Mouse (Mus musculus) kidney, postnatal 36 days (tissue): ENCODE measurements at regions not wholly inside any gene's neighbourhood (a gene's known extent, or its start where the extent isn't known, plus 50 kb on each side); places are given as distances from the start of the nearest gene placed in this dataset.
"Not testable (repeated sequence)": the region's sequence is repeated elsewhere in the genome, so short reads cannot be mapped to it uniquely, and the experiment has no call there.

Source experiments
- DNase-seq, 2 experiments: peaks; one replicate each; pipeline ENCODE4 v3.0.0; 2021 to 2022; ENCODE audit warnings: mixed read lengths in 2 of 2

DNA sequence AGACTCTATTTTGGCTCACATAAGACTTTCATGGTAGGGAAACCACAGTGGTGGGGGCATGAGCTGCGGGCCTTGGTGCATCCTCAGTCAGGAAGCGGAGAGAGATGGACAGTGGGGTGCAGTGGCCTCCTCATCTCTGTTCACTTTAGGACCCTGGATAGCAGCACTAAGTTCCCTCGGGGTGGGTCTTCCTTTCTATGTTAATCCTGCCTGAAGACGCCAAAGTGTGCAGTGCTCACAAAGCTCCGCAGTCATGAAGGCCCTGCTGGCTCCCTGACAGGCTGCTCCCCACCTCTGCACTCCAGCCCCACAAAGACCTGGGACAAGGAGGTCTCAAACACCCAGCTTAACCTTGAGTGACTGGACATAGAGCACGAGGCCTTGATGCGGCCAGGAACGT lies 56.8 kb downstream of the Sox1 start:
- DNase-seq, result no peak

DNA sequence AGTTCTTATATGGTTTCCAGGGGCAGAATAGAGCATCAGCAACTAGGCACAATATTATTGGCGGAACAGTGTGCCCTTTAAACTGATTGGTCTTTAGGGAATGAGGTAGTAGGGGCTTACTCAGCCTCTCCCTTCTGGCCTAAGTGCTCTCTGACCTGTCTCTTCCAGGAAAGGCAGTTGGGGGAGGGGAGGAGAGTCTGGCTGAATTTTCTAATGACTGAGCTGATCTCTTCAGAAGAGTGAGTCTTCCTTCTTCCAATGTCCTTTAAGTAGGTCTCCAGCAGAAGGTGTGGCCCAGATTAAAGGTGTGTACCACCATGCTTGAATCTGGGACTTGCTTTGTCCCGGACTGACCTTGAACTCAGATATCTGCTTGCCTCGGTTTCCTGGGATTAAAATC lies 60.3 kb downstream of the Sox1 start:
- DNase-seq, result not testable (repeated sequence)

DNA sequence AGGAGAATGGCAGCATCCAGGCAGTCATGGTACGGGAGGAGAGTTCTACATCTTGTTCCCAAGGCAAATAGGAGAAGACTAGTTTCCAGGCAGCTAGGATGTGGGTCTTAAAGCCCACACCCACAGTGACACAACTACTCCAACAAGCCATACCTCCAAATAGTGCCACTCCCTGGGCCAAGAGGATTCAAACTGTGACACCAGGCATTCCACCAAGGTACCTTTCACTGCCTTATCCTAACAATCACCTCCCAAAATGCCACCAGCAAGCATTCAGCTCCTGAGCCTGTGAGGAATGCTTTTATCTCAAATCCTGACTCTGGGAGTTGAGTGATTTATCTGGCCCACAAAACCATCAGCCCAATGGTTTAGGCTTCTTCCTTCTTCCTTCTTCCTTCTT lies 61.2 kb downstream of the Sox1 start:
- no peak for DNase-seq

DNA sequence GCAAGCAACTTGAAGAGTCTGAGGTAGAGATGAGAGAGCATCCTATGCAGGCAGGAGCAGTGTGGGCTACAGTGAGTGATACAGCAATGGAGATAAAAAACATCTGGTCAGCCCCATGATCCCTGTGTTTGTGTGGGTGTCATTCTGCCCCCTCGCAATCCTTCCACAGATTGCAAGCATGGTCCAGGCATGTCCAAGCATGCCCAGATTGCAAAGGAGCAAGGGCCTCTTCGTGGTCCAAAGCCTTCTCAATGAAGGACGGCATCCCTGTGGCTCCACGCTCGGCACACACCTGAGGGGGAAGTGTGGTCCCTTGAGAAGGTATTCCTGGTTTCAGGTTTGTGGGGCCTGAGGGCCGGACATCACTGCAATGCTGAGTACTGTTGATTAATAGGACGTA lies 61.9 kb downstream of the Sox1 start:
- DNase-seq, result no peak

DNA sequence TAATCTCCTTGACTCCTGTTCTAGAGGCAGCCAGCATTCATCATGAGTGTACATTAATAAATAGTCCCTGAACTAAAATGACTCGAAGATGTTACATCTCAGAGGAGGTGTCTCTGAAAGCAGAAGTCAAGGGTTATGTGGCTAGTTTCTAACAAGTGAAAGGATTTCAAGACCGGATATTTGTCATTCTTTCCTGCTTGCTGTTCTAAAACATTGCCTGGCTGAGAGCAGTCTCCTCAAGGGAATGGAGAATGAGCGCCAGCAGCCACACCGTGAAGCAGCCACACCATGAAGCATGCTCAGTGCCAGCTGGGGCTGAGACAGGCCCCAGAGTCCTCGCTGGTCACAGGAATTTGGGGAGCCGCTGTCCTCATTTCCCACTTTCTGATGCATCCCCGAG lies 71.8 kb downstream of the Sox1 start:
- no peak for DNase-seq

DNA sequence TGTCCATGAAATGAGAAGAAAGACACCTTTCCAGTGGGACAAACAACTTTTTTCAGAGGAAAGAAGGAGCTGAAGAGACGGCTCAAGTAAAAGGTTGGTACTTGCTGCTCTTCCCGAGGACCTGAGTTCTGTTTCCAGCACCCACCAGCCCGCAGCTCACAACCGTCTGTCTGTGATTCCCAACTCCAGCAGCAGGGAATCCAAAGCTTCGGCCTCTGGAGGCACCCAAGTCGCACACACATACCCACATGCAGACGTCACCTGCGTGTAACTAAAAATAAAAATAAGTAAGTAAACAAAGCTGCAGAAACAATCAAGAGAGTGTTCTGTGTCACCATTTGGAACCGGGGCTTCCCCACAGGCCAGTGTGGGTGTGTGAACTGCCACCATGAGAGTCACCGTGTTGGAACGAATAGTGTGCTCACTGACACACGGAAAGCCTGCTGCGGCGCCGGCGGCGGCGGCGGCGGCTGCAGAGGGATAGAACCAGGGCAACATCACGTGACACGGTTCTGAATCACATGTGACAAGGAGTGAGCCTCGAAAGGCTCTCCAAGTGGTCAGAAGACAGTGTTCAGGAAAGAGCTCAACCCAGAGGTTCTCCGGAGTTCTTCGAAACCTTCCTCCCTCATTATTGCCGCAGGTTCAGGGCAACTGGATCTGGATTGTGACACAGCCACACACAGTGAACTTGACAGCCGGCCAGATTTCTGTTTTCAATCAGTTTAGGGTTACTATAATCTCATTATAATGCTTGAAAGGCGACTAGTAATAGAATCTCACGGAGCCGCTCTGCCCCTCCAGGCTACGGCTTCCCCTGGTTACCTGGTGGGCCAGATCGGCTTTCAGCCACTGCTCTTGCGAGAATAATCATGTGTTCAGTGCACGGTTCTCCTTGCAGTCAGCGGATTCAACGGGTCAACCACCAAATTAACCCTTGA lies 72.6 kb downstream of the Sox1 start:
- DNase-seq, result peak; percentile 10 to 12

DNA sequence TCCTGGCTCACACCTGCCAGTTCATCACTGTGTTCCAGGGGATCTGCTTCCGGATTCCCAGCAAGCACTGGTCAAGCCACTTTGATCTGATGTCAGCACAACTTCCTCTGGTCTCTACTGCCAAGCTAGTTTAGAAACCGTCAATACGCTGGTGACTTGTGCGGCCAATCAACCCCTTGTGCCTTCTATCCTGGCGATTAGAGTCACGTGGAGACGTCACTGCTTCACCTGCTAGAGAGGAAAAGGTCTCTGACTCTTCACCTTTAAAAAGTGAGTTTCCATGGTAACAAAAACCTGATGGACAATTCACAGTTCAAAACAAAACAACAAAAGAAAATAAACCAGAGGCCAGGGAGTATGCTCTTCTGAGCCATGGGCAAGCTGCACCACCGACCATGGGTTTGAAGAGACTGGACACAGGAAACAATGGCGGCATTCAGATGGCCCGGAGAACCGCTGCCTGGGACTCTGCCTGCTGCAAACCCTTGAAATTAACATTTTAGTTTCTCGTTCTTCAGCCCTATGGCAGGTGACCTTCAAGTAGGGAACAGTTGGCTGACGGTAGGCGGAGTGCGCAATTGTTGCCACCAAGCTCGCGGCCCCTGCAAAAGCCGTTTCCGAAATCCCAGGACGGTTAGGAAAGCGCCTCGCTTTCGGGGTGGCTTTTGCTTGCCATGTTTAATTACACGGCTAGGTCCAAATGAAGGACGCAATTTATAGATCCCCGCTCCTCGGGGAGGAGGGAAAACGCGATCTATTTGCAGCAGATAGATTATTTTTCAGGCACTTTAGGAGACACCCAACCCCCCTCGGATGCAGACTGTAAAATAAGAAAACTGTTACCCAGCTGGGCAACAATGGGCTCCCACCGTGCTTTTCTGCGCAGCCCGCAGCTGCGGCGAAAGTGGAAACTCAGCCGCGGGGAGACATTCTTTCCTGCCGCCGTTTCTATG lies 82.6 kb downstream of the Sox1 start:
- DNase-seq, result no peak

DNA sequence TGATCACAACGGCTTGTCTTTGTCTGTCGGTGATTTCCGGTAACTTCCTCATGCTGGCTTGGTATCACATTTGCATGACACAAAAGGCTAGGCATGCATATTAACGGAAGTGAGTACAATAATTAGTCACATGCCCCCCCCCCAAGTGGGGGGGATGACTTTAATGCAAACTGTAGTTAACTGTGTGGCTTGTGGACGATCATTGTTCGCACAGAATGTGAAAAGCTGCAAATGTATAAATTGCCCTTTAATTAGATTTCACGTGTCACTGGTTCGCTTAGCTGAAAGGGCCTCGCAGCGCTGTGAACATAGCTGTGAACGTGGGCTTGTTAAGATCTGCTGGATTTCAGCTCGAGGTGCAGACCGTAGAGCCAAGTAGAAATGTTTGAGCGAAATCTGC lies 86.8 kb downstream of the Sox1 start:
- DNase-seq, result no peak

DNA sequence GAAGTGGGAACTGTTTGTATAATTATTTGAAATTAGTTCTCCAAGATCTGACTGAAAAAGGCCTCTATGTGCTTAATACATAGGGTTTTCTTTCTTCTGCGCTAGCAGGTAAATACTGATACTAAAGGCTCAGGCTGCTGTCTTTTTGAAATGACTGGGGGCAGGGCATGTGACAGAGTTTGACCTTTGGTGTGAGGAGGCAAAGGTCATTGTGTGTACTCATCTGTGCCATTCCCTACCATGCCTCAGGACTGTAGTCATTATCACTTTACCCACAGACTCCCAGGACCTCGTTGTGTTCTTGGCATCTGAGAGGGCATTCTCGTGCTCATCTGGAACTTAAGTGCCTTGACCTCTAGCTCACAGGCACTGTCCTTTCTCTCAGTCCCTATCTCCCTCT lies 88.5 kb downstream of the Sox1 start:
- peak; percentile 21 to 46 for DNase-seq

DNA sequence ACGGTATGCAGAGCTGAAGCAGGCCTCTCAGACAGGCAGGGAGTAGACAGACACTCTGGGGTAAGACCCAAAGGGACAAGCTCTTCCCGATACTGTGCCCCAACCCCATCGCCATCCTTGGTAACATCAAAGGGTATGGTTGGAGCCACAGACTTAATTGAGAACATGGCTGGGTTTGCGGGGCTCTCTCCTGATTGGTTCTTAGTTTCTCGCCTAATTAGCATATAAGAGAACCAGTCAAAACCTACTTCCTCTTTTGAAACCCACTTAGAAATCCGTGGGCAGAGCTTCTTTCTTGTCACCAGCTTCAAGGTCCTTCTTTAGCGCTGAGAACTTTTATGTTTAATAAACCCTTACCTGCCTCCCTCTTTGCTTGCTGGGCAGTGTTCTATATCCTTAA lies 87.5 kb upstream of the Spaca7 start:
- DNase-seq, result no peak

DNA sequence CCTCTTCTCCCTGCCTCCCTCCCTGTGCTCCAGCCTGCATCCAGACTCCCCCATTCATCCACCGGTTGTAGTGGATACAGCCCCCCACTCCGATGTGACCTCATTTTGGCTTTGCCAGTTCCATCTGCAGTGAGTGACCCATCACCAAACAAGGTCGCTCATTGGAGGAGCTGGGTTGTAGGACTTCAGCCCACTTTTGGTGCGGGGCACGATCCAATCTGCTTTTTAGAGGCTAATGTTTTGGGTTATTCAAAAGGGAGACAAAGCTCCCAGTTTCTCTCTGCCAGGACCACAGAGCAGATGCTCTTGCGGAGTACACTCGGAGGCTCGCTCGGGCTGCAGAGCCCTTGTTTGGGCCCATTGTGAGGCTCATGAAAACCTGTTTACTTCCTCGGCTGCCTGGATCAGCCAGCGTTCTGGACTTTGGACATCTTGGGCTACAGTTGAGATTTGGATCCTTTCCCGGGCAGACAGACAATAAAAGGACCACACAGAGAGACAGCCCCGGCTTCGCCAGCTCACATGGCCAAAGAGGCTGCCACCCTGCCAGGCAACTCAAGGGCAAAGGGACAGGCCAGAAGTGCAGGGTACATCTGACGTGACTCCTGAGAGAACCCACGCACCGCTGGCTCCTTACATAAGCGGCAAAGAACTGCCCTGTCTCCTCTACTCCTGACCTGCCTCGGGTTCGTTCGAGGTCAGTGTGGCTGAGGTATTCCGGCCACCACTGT lies 86.3 kb upstream of the Spaca7 start:
- peak; percentile 86 to 95 for DNase-seq

DNA sequence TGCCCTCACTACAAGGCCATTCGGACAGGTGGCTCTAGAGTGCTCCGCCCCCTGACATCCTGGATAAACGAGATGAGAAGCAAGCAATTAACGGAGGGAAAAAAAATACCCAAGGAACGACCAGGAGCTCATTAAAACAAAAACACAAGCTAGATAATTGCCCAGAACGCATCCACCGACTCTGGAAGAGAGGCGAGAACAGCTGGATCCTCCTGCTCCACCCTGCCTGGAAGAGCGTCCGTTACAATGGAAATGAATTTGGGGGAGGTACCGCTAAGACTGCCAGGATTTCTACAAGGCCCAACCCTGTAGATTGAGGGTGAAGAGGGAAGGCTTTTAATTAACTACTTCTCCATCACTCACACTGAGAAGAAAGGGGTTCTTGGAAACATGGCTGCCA lies 85.6 kb upstream of the Spaca7 start:
- no peak for DNase-seq

DNA sequence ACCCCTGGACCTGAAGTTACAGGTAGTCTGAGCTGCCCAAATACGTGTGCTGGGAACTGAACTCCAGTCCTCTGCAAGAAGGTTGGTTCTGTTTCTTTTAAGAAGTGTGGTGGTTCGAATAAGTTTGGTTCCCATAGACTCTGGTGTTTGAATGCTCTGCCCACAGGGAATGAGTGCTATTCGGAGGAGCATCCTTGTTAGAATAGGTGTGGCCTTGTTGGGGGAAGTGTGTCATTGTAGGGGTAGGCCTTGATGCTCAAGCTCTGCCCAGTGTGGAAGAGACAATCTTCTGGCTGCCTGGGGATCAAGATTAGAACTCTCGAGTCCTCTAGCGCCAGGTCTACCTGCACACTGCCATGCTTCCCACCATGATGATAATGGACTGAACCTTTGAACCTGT lies 83.6 kb upstream of the Spaca7 start:
- no peak for DNase-seq

DNA sequence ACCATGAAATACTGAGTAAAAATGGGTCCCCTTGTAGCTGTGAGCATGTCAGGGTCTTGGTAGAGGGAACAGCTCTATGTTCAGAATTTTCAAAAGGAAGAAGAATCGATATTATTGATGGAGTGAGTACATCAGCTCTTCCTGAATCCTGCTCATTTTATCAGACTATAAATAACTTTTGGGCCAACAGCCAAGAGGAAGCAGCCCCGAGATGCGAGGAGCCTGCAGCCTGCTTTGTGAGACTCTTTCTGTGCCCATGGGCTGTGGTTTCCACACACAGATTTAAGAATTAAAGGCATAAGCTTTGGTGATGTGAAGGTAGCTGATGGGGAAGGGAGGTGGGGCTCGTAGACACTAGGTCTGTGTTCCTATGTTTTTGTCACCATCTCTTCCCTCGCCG lies 81.4 kb upstream of the Spaca7 start:
- no peak for DNase-seq

DNA sequence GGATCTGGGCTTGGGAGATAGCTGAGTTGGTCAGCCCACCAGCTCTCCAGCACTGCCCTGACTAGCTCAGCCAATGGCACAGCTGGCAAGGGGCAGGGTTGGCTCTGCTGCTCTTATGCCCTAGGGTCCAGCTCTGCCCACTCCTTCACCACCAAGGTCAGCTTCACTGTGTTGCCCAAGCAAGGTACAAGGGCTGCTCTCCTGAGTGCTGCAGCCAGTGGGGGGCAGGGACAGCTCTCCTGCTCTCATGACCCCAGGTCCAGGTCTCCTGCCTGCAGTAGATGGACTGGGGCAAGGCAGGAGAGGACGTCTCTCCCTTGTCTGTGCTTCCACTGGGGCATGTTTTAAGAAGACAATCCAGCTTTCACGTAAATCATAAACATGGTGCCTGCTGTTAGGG lies 80.4 kb upstream of the Spaca7 start:
- DNase-seq, result peak; percentile 77 to 83

DNA sequence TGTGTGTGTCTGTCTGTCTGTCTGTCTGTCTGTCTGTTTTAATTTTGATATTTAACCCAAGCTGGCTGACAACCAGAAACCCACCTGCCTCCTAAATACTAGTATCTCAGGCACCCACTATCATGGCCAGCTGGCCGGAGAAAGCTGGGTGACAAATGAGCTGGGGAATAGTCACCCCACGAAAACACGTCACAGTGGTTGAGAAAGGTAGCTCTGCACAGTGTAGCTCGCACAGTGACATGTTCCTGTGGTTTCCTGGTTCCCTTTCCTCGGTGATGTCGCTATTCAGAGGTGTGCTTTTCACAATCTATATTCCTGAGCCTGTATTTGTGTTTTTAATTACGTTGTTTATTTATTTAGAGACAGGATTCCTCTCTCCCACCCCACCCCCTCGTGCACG lies 78.3 kb upstream of the Spaca7 start:
- DNase-seq, result no peak

DNA sequence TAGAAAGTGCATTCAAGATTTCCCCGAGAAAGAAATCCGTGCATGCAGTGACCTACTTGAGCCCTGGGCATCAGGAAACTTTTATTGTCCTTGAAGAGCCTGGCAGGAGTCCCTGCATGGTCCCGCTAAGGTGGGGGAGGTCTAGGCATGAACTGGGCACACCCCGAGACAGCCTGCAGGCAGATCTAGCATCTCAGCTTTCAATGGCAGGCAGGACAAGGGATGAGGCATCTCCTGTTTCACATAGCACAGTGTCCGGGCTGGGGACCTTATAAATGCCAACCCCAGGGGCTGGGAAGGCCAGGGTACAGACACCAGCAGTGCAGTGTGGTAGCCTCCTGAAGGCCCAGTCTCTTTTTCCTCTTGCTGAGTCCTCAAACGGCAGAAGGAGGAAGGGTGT lies 75.4 kb upstream of the Spaca7 start:
- no peak for DNase-seq

DNA sequence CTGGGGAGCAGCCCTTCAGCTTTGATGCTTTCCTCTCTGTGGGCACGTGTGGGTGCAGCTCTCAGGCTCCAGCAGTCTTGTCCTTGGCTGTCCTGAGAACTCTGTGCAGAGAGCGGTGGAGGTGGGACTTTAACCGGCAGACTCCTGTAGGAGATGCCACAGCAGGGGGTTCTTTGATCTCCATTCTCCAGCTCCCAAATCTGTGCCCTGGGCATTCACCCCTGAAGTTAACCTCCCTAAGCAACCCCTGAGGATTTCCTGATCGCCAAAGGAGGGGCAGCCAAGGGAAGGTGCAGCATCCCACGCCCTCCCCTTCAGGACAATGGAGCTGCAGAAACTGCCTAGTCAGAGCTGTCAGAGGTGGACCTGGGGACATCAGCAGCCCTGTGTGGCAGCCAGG lies 73.2 kb upstream of the Spaca7 start:
- peak; percentile 27 to 31 for DNase-seq

DNA sequence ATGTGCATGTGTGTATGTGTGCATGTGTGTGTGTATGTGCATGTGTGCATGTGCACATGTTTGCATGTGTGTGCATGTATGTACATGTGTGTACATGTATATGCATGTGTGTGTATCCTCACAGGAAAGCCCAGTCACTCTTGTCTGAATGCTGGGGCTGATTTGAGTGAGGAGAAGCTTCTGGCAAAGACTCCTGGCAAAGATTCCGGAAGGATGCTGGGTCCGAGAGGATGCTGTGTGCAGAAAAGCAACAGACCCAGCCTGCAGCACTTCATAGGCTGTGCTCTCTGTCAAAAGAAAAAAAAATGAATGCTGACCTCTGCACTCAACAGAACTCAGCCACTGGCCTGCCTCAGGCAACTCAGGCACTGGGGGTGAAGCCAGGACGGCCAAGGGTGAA lies 72.5 kb upstream of the Spaca7 start:
- no peak for DNase-seq

DNA sequence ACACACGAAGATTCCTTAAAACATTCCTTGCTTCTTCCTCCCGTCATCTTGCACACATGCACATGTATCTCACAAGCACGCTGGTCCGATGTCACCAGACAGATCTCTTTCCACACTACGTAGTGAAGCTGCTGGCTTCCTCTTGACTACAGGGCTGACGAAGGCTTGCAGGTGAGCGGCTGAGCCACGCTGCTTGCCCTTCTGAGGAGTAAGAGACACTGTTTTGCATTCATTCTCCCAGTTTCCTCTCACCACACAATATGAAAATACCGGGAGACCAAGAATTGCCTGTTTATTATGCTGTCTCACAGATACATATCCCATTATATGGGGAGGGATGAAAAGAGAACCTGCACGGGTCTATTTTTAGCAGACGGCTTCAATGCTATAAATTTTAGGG lies 71.0 kb upstream of the Spaca7 start:
- no peak for DNase-seq

DNA sequence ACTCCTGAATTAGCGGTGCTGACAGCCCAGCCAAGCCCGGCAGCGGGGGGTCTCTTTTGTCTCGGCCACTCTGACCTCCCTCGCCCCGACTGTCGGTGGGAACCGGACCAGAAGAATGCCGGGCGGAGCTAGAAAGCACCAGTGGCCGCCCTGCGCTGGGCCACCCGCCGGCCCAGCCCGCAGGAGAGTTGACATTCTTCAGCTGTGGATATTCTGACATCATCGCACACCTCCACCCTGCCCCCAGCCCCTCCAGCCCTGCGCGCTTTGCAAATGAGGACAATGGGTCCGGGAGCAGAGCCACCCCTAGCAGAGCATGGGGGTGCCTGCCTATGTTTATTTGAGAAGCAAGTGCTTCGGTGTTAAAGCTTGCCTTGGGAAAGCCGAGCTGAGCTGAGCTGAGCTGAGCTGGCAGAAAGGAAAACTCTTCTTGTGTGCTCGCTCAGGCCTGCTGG lies 70.5 kb upstream of the Spaca7 start:
- peak in 1 of 2 experiments; percentile 34 for DNase-seq

DNA sequence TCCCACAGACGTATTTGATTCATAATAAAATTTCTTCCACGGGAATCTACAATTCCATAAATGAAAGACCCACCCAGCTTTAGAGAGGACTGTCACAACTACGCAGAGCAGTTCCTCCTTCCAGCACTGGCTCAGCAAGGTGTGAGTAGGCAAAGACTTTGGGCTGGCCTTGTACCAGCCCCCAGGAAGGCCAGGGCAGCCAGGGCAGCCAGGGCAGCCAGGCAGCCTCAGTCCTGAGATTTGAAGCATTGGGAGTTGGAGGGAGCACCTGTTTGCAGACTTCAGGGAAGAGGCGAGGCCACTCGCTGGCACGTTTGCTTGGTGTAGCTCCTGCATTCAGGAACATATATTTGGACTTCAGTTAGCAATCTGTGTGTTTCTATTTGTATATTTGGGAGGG lies 70.0 kb upstream of the Spaca7 start:
- no peak for DNase-seq

DNA sequence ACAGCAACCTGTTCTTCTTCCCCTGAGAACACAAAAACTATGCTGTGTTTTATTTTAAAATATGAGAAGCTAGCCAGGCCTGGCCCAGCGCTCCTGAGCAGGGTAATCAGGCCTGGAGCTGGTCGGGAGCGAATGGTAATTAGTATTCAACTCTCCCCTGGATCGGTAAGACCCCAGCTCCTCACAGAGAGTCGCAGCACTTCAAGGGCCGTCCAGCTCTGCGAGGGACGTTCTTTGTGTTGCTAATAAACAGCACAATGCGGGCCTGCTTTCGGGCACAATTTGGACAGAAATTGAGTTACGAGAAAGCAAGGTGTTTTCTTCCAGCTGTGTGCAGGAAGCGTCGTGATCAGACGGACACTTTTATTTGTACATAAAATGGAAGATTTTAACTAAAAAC lies 69.5 kb upstream of the Spaca7 start:
- no peak for DNase-seq
